Mouse (Mus musculus) telencephalon, adult 2 months (tissue): Measurements from ENCODE around the gene Timd2.
A peak's percentile ranks its signal among the peaks of the same experiment; 100 is the strongest.
"Not testable (repeated sequence)": the region's sequence is repeated elsewhere in the genome, so short reads cannot be mapped to it uniquely, and the experiment has no call there.

ENCODE experiments used
- DNase-seq: peaks from one replicate; pipeline ENCODE4 v3.0.0-alpha.2; 2011; ENCODE audit warnings: low read depth, low spot score

The Timd2 gene

DNA sequence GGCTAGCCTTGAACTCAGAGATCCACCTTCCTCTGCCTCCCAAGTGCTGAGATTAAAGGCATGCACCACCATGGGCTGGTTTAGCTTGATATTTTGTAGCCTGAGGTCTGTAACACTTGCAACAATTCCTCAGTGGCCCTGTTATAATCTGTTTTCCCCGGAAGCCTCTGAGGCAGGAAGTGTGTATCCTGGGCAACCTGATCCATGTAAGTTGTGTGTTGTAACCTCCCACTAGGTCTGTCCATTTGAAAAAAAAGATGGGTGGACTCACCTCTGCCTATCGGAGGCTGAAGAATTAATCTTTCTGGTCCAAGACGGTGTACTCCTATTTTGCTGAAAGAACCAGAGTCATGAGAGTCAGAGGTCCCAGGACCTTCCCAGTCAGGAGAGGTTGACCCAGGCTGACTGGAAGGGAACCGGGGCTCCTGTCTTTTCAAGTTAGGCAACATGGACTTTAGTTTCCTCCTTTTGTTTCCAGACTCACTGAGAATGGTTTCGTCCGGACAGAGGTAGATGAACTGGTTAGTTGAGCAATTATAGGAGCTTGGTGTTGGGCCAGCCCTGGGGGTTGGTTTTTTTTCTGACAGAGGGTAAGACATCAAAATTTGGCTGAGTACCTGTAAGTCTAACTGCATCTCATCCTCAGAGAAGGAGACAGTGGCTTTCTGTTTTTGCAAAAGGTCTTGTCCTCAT, at the start of gene Timd2:
TSS of gene Timd2 (minus strand) at position 398 of the 693 bp plus-strand sequence.
- no peak for DNase-seq

DNA sequence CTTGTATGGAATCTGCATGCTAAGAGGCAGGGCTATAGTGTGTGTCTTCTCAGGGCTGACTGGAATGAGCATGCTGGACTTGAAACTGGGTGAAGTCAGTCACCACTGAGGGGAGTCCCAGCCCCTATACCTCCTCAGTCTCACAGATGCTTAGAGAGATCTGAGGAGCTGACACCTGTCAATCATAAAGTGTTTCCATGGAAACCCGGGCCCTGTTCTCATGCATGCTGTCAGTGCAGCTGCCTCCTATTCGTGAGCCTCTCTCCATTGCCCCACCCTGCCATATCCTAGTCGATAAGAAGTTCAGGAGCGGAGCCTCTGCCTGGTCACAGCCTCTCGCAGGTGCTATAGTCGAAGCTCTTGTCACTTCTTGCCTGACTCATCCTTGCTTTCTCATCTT, 48.9 kb upstream of the Timd2 start:
- DNase-seq, result not testable (repeated sequence)

DNA sequence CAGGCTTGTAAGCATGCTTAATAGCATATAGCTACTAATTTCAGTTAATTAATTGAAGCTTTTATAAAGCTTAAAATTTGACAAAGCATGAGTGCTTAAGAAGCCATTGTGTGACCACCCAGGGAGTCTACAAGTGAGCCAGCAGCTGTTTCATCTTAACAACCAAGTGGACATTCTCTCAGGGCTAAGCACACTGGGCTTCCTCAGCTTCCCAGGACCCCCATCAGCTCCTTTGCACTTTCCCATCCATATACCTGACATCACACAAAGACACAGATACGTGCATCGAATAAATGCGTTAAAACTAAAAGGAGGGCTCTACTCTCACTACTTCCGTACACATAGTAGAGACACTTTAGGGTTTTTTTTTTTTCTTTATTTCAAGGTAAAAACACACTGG, 47.8 kb upstream of the Timd2 start:
- no peak for DNase-seq

DNA sequence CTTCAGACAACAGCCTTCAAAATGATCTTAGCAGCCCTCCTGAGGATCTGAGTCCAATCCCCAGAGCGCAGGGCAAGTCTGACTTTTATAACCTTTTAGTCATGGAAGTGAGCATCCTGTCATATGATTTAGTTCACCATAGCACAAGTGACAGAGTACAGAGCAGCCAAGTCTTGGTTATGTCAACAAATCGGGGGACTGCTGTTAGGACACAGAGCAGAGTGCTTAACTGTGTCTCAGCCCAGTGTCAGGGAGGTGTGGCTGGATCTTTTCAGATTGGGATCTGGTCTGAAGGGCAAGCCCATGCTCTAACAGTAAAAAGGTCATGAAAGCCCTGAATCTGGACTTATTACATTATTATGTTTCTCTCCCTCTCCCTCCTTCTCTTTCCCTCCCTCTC, 46.8 kb upstream of the Timd2 start:
- no peak for DNase-seq

DNA sequence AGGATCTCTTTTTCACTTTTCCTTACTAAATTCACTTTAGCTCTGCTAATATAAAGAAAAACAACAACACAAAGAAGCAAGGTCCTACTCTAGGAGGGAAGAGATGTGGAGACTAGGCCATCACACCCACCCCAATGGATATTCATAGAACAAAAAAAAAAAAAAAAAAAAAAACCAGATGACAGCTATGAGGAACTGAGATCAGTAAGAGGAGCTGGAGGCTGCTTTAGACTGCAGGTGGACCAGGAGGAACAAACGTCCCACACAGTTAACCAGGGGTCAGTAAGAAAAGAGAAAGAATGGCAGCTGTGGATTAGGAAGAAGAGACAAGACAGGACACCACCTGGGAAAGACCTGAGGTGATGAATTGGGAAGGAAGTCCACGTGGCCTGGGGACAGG, 41.1 kb upstream of the Timd2 start:
- DNase-seq, result no peak

DNA sequence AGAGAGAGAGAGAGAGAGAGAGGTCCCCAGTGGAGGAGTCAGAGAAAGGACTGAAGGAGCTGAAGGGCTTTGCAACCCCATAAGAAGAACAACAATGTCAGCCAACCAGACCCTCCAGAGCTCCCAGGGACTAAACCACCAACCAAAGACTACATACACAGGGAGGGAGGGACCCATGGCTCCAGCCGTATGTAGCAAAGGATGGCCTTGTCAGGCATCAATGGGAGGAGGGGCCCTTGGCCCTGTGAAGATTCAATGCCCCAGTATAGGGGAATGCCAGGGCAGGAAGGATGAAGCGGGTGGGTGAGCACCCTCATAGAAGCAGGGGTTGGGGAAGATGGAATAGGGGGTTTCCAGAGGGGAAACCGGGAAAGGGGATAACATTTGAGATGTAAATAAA, 34.9 kb upstream of the Timd2 start:
- no peak for DNase-seq

DNA sequence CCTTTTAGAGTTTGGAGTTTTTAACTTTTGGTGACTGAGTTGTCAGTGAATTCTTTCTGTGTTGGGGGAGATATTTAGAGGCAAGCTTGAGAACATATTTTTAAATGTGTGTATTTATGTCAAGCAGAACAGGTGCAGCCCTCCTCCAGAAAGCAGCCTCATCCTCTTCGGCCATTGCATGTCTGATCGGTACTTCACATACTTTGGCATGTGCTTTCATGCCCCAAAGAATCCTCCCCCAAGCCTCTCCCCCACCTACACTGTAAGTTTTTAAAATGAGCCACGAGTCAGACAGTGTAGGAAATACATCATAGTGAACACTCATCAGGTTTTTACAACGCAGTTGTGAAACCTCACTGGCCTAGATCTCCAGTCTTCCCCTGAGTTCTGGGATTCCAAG, 34.0 kb upstream of the Timd2 start:
- no peak for DNase-seq

DNA sequence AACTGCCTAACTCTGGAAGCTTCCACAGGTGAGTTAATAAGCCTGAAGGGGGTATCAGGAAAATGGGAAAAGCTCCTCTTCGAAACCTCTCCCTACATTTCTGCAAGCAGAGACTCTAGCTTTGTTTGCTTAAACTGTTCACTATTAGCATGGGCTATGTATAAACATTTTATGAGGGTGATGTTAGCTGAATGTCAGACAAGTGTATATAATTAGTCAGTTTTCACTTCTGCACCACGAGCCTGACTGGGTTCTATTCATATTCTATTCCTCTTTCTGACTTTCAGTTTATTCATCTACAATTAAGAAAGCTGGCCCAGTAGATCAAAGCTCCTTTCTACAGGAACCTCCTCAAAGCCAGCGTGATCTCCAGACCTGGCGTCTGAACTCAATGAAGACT, 32.6 kb upstream of the Timd2 start:
- no peak for DNase-seq

DNA sequence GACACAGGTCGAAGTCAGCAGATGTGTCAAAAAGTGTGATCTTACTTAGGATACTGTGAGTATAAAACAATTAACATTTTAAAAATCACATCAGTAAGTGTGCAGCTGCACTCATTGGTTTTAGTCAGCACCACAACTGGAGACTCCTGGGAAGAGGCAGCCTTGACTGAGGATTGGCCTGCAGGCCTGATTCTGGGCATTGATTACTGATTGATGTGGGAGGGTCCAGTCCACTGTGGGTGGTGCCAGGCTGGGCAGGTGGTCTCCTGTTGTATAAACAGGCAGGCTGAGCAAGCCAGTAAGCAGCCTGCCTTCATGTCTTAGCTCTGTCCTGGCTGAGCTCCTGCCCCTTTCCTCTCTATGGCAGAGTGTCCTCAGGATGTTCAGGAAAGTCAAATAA, 28.2 kb upstream of the Timd2 start, which contains the start of gene Havcr1:
TSS of gene Havcr1 (plus strand) at position 5 of the 400 bp plus-strand sequence.
- not testable (repeated sequence) for DNase-seq

DNA sequence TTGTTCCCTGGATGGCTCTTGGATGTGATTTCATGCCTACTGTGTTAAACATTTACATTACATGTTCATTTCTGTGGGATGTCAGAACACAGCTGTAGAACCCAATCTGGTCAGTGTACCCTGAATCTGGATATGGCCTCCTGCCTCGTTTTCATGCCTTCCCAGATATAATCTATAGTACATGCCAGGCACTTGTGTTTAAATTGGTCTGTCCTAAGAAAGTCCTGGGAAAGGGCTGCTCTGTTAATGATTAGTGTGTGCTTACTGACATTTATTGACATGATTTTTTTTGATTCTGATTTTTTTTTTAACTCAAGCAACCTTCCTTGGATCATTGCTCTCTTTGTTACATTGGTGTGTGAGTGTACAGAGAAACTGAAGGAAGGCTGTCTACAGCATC, 27.8 kb upstream of the Timd2 start:
- no peak for DNase-seq

DNA sequence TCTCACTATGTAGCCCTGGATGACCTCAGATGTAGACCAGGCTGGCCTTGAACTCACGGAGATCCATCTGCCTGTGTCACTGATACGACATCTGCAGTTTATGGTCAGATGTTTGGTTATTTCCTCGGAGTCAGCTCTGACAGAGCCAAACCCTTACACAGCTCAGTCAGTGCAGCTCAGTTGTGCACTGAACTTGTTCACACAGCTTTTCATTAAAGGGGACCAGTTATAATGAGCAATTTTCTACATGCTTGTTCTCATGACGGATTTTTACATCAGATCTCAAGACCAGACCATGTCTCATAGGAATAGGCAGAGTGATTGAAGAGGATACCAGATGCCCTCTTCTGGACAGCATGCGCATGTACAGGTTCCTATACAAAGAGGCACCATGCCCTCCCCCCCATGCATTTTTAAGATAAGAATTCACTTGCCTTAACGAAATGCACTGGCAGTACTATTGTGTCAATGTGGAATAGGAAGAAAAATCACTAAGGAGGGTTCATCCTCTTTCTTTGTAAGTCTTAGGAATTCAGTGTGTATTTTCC, 26.5 kb upstream of the Timd2 start:
- DNase-seq, result peak; percentile 11

DNA sequence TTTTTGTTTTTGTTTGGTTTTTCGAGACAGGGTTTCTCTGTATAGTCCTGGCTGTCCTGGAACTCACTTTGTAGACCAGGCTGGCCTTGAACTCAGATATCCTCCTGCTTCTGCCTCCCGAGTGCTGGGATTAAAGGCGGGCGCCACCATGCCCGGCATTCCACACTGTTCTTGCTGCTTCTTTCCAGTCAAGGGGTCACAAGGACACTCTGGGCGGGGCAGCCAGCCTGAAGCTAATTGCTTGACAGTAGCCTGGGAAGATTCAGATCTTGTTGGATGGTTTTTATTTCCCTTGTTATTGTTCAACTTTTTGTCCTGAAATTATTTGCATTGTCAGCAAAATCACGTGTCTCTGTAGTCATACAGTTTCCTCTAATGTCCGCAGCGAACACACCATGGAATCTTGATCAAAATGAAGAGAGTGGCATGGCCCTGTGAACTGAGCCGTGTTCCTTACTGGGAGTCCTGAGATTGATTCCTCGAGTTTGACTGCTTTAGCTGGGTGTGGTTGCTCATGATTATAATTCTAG, 24.7 kb upstream of the Timd2 start:
- no peak for DNase-seq

DNA sequence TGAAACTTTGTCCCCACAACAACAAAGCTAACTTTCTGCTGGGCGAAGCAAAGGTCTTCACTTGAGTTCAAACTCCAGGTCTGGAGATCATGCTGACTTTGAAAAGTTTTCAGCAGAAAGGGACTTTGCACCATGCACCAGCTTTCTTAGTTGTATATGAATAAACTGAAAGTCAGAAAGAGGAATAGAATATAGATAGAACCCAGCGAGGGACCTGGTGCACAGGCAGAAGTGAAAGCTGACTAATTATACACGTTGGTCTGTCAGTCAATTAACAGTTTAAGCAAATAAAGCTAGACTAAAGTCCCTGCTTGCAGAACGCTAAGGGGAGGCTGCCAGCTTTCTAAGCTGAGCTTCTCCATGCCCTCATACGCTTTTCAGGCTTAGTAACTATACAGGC, 8.0 kb downstream of the Timd2 start:
- DNase-seq, result no peak

DNA sequence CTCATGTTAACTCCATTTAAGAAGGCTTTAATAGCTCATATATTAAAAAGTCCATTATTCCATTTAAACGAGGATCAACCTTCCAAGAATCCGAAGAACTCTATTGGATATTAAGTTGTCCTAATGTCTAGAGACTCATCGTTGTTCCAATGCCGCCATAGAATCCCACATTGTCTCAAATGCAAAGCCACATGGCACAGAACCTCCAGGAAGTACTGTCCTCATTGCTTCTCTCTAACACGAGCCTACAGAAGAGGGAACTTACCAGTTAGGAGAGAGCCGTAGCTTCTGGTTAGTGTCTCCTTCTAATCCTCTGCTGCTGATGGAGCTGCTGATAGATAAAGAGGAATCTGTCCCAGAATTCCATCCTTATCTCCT, 8.6 kb downstream of the Timd2 start:
- no peak for DNase-seq

DNA sequence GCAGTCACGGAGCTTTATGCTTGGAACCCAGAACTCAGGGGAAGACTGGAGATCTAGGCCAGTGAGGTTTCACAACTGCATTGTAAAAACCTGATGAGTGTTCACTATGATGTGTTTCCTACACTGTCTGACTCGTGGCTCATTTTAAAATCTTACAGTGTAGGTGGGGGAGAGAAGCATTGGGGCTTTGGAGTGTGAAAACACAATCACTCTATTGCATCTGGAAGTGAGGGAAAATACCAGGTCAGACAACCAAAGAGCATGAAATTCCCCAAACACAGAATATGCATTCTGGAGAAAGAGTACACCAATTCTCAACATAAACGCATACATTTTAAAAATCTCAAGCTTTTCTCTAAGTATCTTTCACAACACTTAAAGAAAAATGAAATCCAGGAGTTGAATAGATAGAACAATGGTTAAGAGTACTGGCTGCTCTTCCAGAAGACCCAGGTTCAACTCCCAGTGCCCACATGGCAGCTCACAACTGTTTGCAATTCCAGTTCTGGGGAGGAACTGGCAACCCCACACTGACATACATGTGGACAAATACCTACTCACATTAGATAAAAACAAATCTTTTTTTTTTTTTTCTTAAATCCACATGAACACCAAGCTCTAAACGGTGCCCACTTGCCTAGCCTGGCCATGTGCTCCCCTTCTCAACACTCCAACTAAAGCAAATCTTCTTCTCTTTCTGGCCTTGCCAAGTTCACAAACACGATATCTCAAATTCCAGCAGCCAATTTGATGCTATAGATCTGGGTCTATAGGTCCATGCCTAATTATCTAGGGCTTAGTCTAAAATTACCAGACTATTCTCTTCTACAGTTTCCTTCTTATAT, 9.2 kb downstream of the Timd2 start:
- DNase-seq, result no peak

DNA sequence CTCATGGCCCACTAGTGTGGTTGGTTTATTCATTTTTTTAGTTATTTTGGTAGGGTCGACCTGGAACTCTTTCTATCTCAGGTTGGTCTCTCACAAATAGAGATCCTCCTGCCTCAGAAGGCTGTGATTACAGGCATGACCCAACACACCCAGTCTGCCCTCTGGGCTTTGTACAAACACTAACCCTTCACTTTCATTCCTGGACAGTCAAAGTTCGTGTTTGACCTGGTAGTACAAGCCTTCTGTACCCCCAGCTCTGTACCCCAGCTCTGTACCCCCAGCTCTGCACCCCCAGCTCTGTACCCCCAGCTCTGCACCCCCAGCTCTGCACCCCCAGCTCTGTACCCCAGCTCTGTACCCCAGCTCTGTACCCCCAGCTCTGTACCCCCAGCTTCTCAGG, 11.0 kb downstream of the Timd2 start:
- DNase-seq, result not testable (repeated sequence)

DNA sequence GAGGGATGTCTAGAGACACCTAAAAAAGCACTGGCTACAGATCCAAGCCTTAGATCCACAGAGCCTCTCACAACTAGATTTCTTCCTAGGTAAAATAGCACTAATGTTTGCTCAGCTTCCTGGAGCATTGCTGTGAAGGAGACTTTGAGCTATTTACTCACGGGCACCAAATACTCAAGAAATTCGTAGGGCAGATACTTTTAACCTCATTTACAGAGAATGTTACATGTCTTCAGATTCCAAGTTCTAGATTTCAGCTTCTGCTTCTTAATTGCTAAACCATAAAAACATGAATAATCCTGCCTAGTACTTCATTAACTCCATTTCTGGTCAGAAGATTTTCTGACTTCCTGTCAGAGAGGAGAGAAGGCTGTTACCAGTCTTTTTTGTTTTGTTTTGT, 16.7 kb downstream of the Timd2 start:
- DNase-seq, result no peak

DNA sequence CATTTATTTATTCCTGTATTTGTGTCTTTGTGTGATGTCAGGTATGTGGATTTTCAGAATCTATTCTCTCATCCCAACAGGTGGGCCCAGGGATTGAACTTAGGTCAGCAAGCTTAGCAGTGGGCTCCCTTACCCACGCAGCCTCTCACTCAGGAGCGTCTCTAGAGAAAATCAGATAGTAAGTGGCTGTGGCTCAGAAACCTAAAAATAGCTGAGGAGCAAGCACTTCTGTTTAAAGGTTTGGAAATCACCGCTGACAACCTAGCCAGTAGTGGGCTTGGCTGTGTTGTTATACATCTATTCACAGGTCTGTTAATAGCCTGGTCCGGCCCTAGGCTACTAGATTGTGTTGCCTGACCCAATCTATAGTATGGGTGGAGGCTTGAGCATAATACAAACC, 23.1 kb downstream of the Timd2 start:
- DNase-seq, result no peak

DNA sequence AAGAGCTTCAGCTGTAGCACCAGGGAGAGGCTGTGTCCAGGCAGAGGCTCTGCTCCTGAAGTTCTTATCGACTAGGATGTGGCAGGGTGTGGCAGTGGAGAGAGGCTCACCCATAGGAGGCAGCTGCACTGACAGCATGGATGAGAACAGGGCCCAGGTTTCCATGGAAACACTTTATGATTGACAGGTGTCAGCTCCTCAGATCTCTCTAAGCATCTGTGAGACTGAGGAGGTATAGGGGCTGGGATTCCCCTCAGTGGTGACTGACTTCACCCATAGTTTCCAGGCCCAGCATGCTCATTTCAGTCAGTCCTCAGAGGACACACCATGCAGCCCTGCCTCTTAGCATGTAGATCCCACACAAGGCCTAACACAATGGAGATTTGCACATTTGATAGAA, 24.0 kb downstream of the Timd2 start:
- no peak for DNase-seq

DNA sequence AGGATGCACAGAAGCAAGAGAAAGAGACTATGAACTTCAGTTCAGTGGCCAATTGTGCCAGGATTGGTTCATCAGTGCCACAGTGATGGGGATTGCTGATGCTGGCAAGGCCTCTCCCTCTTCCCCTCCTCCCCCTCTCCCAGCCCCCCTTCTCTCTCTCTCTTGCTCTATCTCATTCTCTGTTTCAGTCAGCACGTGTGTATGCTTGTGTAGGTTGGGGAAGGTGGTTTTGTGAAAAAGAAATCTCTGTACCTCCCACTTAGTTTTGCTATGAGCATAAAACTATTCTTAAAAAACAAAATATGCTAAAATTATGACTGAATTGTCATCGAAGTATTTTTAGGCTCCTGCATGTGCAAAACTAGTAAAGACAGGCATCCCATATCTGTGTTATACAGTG, 38.9 kb downstream of the Timd2 start:
- DNase-seq, result no peak

DNA sequence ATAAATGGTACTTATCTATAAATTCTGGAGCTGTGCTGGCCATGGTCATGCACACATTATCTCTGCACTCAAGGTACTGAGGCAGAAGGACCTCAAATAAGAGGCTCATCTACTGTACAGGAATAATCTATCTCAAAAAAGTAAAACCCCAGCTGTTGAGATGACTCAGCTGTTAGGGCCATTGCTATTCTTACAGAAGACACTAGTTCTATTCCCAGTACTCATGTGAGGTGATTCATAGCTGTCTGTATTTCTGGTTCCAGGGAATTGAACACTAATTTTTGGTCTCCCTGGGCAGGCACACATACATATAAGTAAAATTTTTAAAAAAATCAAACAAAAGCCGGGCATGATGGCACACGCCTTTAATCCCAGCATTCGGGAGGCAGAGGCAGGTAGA, 39.8 kb downstream of the Timd2 start:
- peak; percentile 24 for DNase-seq
